In genomic region chr5:125080787-125081317, GRCm38 (mm10) we compare ENCODE assay signal across 8 mouse cellular contexts.
A peak's percentile ranks its signal among the peaks of the same experiment; 100 is the strongest.
DNase-seq lines count a peak whose midpoint lies in the region; ATAC-seq and TF ChIP-seq lines count a peak whose summit lies in the region.

No protein-coding gene starts in this region.

- H3K4me2 ChIP-seq in intestine, embryonic 16.5 days (ENCODE audit: low read depth, low read length) = no peak overlapping the region
- H3K4me2 ChIP-seq in stomach, embryonic 14.5 days (replicated peaks; ENCODE audit: low read depth, low read length) = no peak overlapping the region

- H3K4me1 ChIP-seq in cerebellum, adult 2 months (ENCODE audit: control insufficient read depth, insufficient read depth, low read length) = peaks cover 43% of the 10 kb centered on the region
- peaks cover 28% of the 10 kb centered on the region for H3K4me1 ChIP-seq in intestine, embryonic 16.5 days (ENCODE audit: control insufficient read depth, insufficient read depth, low read length)
- H3K4me1 ChIP-seq in stomach, embryonic 14.5 days (ENCODE audit: control insufficient read depth, insufficient read depth, low read length) = peaks cover 13% of the 10 kb centered on the region

- peaks cover 13% of the 10 kb centered on the region for H3K79me3 ChIP-seq in C2C12 (ENCODE audit: low read depth)

- no peak for TF ChIP-seq POLR2A in cerebellum, adult 2 months (IDR thresholded peaks at IDR 0.05; ENCODE audit: borderline replicate concordance, insufficient read depth, low read length)

- WGBS in cerebellum, adult 2 months = 33% methylated on average over 10 of the region's 10 CpGs
- 76% methylated on average over 10 of the region's 10 CpGs for WGBS in intestine, embryonic 16.5 days
- WGBS in stomach, embryonic 14.5 days = 80% methylated on average over 10 of the region's 10 CpGs

- peak; percentile 24 for ATAC-seq in intestine, embryonic 16.5 days
- peak; percentile 74; the same call in 1 of the 2 replicates for ATAC-seq in stomach, embryonic 14.5 days (ENCODE audit: insufficient number of reproducible peaks, insufficient read depth, low FRiP score, low read depth)

- no peak for DNase-seq in cerebellum, adult 2 months
- DNase-seq in cerebellum, adult 18-20 months = no peak
- DNase-seq in gastrocnemius, adult 18-20 months (ENCODE audit: low spot score) = peak; percentile 63
- DNase-seq in left cerebral cortex, adult 8-10 months (ENCODE audit: low spot score in 2 of 2) = no peak
- DNase-seq in embryo, embryonic 11 days = no peak

- no peaks in the 10 kb centered on the region for H3K9me3 ChIP-seq in intestine, embryonic 16.5 days (ENCODE audit: control insufficient read depth, low read length)
- H3K9me3 ChIP-seq in stomach, embryonic 14.5 days (ENCODE audit: control insufficient read depth, low read depth, low read length) = no peaks in the 10 kb centered on the region

- no peak for TF ChIP-seq CTCF in cerebellum, adult 2 months (IDR thresholded peaks at IDR 0.05; ENCODE audit: borderline replicate concordance, insufficient read depth, low read depth, low read length)
- TF ChIP-seq CTCF in C2C12 (IDR thresholded peaks at IDR 0.05; ENCODE audit: control insufficient read depth, insufficient read depth, insufficient read length) = no peak

- peak overlapping the region; percentile 45 for H3K27ac ChIP-seq in cerebellum, adult 2 months (ENCODE audit: insufficient read depth, low read length)
- H3K27ac ChIP-seq in intestine, embryonic 16.5 days (ENCODE audit: low read length) = peak overlapping the region; percentile 87
- peak overlapping the region; percentile 72; the same call in 1 of the 2 replicates for H3K27ac ChIP-seq in stomach, embryonic 14.5 days (ENCODE audit: low read length)

- H3ac ChIP-seq in C2C12 (ENCODE audit: control insufficient read depth, insufficient read length, low read depth) = peak overlapping the region; percentile 25

- H3K4me3 ChIP-seq in cerebellum, adult 2 months (replicated peaks; ENCODE audit: insufficient read depth, low read depth, low read length) = no peak overlapping the region
- no peak overlapping the region for H3K4me3 ChIP-seq in C2C12 (ENCODE audit: insufficient read depth, poor library complexity, severe bottlenecking)
- no peak overlapping the region for H3K4me3 ChIP-seq in intestine, embryonic 16.5 days (ENCODE audit: low read length)
- no peak overlapping the region for H3K4me3 ChIP-seq in stomach, embryonic 14.5 days (ENCODE audit: low read depth, low read length)

- H3K36me3 ChIP-seq in C2C12 (ENCODE audit: control insufficient read depth, insufficient read depth) = peaks cover 74% of the 10 kb centered on the region
- H3K36me3 ChIP-seq in intestine, embryonic 16.5 days (ENCODE audit: control insufficient read depth, insufficient read depth, low read length) = peaks cover 30% of the 10 kb centered on the region; the same call in 1 of the 2 replicates
- peaks cover 72% of the 10 kb centered on the region for H3K36me3 ChIP-seq in stomach, embryonic 14.5 days (ENCODE audit: control insufficient read depth, insufficient read depth, low read length)

- peak overlapping the region; percentile 44; the same call in 1 of the 2 replicates for H3K9ac ChIP-seq in intestine, embryonic 16.5 days (ENCODE audit: low read depth, low read length)
- no peak overlapping the region for H3K9ac ChIP-seq in stomach, embryonic 14.5 days (replicated peaks; ENCODE audit: low read depth, low read length)

- H3K79me2 ChIP-seq in C2C12 (ENCODE audit: control insufficient read depth, insufficient read depth) = peaks cover 48% of the 10 kb centered on the region

- H3K27me3 ChIP-seq in cerebellum, adult 2 months (ENCODE audit: control insufficient read depth, insufficient read depth, low read length) = no peaks in the 10 kb centered on the region
- no peaks in the 10 kb centered on the region for H3K27me3 ChIP-seq in C2C12 (ENCODE audit: control insufficient read depth, insufficient read depth, insufficient read length)
- no peaks in the 10 kb centered on the region for H3K27me3 ChIP-seq in intestine, embryonic 16.5 days (replicated peaks; ENCODE audit: control insufficient read depth, insufficient read depth, low read length)
- H3K27me3 ChIP-seq in stomach, embryonic 14.5 days (ENCODE audit: control insufficient read depth, insufficient read depth, low read length) = no peaks in the 10 kb centered on the region

TF ChIP-seq in C2C12, 6 proteins besides CTCF, POLR2A, EP300 and RAD21:
- no peak for TF ChIP-seq MYOG (IDR thresholded peaks at IDR 0.05; ENCODE audit: control insufficient read depth, extremely low read depth, insufficient read length)
- no peak for TF ChIP-seq USF1 (IDR thresholded peaks at IDR 0.05; ENCODE audit: low read depth)
- TF ChIP-seq FOSL1 (IDR thresholded peaks at IDR 0.05; ENCODE audit: insufficient read depth, low read length, poor library complexity, severe bottlenecking) = no peak
- TF ChIP-seq MAX (IDR thresholded peaks at IDR 0.05) = peak; percentile 4
- TF ChIP-seq MYOD1 (IDR thresholded peaks at IDR 0.05; ENCODE audit: control insufficient read depth, insufficient read length, low read depth) = no peak
- no peak for TF ChIP-seq CEBPB (IDR thresholded peaks at IDR 0.05; ENCODE audit: low read depth)
